Mouse (Mus musculus): ENCODE data around the gene Mtmr12.
"Not testable (repeated sequence)": the region's sequence is repeated elsewhere in the genome, so short reads cannot be mapped to it uniquely, and the experiment has no call there.

The Mtmr12 gene

GRCm38 (mm10) chr15:12204319-12205159 lies at the start of gene Mtmr12:
Mtmr12 (plus strand) TSS chr15:12205028.
- DNase-seq (ENCODE audit: extremely low spot score, low spot score), result peak; percentile 99

GRCm38 (mm10) chr15:12178126-12178525 lies 26.7 kb upstream of the Mtmr12 start:
- DNase-seq (ENCODE audit: extremely low spot score, low spot score), result no peak

GRCm38 (mm10) chr15:12181181-12181805 lies 23.5 kb upstream of the Mtmr12 start:
- not testable (repeated sequence) for DNase-seq (ENCODE audit: extremely low spot score, low spot score)

- no peak for DNase-seq (ENCODE audit: extremely low spot score, low spot score)
These were observed 10.7 kb upstream of the Mtmr12 start for GRCm38 (mm10) chr15:12193880-12194816.

- no peak for DNase-seq (ENCODE audit: extremely low spot score, low spot score)
These were observed 9.8 kb upstream of the Mtmr12 start for GRCm38 (mm10) chr15:12194817-12195735.

- DNase-seq (ENCODE audit: extremely low spot score, low spot score), result no peak
These were observed 8.9 kb upstream of the Mtmr12 start for GRCm38 (mm10) chr15:12195966-12196365.

- peak; percentile 61 for DNase-seq (ENCODE audit: extremely low spot score, low spot score)
These were observed 8.2 kb upstream of the Mtmr12 start for GRCm38 (mm10) chr15:12196410-12197191.

- DNase-seq (ENCODE audit: extremely low spot score, low spot score), result no peak
These were observed 7.5 kb upstream of the Mtmr12 start for GRCm38 (mm10) chr15:12197361-12197760.

GRCm38 (mm10) chr15:12200021-12200420 lies 4.8 kb upstream of the Mtmr12 start:
- no peak for DNase-seq (ENCODE audit: extremely low spot score, low spot score)

GRCm38 (mm10) chr15:12201856-12202255 lies 3.0 kb upstream of the Mtmr12 start:
- DNase-seq (ENCODE audit: extremely low spot score, low spot score), result no peak

- no peak for DNase-seq (ENCODE audit: extremely low spot score, low spot score)
These were observed 2.4 kb upstream of the Mtmr12 start for GRCm38 (mm10) chr15:12202456-12202855.

GRCm38 (mm10) chr15:12203008-12203407 lies 1.8 kb upstream of the Mtmr12 start:
- not testable (repeated sequence) for DNase-seq (ENCODE audit: extremely low spot score, low spot score)

- peak; percentile 37 for DNase-seq (ENCODE audit: extremely low spot score, low spot score)
These were observed 1.1 kb upstream of the Mtmr12 start for GRCm38 (mm10) chr15:12203512-12204318.

GRCm38 (mm10) chr15:12205160-12205901 lies 503 bp downstream of the Mtmr12 start:
- no peak for DNase-seq (ENCODE audit: extremely low spot score, low spot score)

- DNase-seq (ENCODE audit: extremely low spot score, low spot score), result no peak
These were observed 1.2 kb downstream of the Mtmr12 start for GRCm38 (mm10) chr15:12205902-12206645.

- no peak for DNase-seq (ENCODE audit: extremely low spot score, low spot score)
These were observed 1.9 kb downstream of the Mtmr12 start for GRCm38 (mm10) chr15:12206646-12207222.

GRCm38 (mm10) chr15:12207556-12208090 lies 2.8 kb downstream of the Mtmr12 start:
- no peak for DNase-seq (ENCODE audit: extremely low spot score, low spot score)

Measured in neural tube, embryonic 10.5 days (tissue).